Mouse (Mus musculus): ENCODE data around the gene Olfr934. TPM values are rescaled to one million over a fixed set of nuclear protein-coding genes. Genes with fewer than 3 reads are reported as not detected.

Gene Olfr934
- polyA plus RNA-seq (2015; fragmentation: Nextera tagmentation; extraction: Ambion mirVana) = not detected in 2 replicates

- WGBS = 84% methylated on average over 2 of the region's 2 CpGs
- Histone ChIP-seq H3K4me1 (no peaks in the 10 kb centered on the region), H3K9ac (no peak within 1 kb of the TSS), H3K4me2 (replicated peaks) (no peak within 1 kb of the TSS), H3K27me3 (no peaks in the 10 kb centered on the region), H3K9me3 (no peaks in the 10 kb centered on the region), H3K36me3 (no peaks in the 10 kb centered on the region), H3K4me3 (no peak within 1 kb of the TSS), H3K27ac (no peak within 1 kb of the TSS)
- ATAC-seq (ENCODE audit: low FRiP score, low read depth) = no peak
Measured at GRCm38 (mm10) chr9:38988215-38988614, at the start of gene Olfr934. TSS of gene Olfr934 (minus strand) at chr9:38988315.

GRCm38 (mm10) chr9:39023277-39023676 lies 35.2 kb upstream of the Olfr934 start, which contains the start of gene Olfr146:
TSS of gene Olfr146 (minus strand) at chr9:39023377.
- Histone ChIP-seq H3K4me2 (replicated peaks) (no peak within 1 kb of the TSS), H3K9ac (no peak within 1 kb of the TSS), H3K4me1 (no peaks in the 10 kb centered on the region), H3K27me3 (no peaks in the 10 kb centered on the region), H3K36me3 (no peaks in the 10 kb centered on the region), H3K27ac (no peak within 1 kb of the TSS), H3K4me3 (no peak within 1 kb of the TSS), H3K9me3 (no peaks in the 10 kb centered on the region)
- WGBS = 81% methylated on average over 1 of the region's 1 CpGs
- ATAC-seq (ENCODE audit: low FRiP score, low read depth) = no peak

- Histone ChIP-seq H3K36me3 (no peaks in the 10 kb centered on the region), H3K27ac (no peak within 1 kb of the TSS), H3K9ac (no peak within 1 kb of the TSS), H3K4me2 (replicated peaks) (no peak within 1 kb of the TSS), H3K4me3 (no peak within 1 kb of the TSS), H3K4me1 (no peaks in the 10 kb centered on the region), H3K27me3 (no peaks in the 10 kb centered on the region), H3K9me3 (no peaks in the 10 kb centered on the region)
- 73% methylated on average over 2 of the region's 2 CpGs for WGBS
- ATAC-seq (ENCODE audit: low FRiP score, low read depth) = no peak
Measured at GRCm38 (mm10) chr9:38999583-38999982, 11.5 kb upstream of the Olfr934 start, which contains the start of gene Olfr935. TSS of gene Olfr935 (minus strand) at chr9:38999683.

DNA sequence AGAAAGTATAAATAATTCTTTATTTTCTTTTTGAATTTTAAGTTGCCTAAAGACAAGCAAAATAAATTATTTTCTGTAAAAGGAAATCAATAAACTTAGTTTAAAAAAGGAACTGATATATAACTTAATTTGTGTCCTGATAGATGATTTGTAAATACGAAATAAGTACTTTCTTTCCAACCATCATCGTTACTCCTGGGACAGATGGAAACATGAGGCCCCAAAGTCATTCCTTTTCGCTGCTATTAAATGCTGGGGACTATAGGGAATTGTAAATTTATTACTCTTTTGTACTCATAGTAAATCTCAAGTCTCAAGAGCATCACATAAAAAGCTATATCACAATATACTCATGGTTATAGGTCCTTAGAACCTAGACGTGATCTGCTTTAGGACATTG lies 16.1 kb downstream of the Olfr934 start, which contains the start of gene Olfr933:
Gene Olfr933, plus strand, starts transcription at position 301 of the 400 bp plus-strand sequence.
- Histone ChIP-seq H3K4me3 (no peak within 1 kb of the TSS), H3K4me1 (no peaks in the 10 kb centered on the region), H3K9me3 (no peaks in the 10 kb centered on the region), H3K9ac (no peak within 1 kb of the TSS), H3K36me3 (no peaks in the 10 kb centered on the region), H3K27me3 (no peaks in the 10 kb centered on the region), H3K4me2 (replicated peaks) (no peak within 1 kb of the TSS), H3K27ac (no peak within 1 kb of the TSS)
- WGBS = 75% methylated on average over 4 of the region's 4 CpGs
- no peak for ATAC-seq (ENCODE audit: low FRiP score, low read depth)

DNA sequence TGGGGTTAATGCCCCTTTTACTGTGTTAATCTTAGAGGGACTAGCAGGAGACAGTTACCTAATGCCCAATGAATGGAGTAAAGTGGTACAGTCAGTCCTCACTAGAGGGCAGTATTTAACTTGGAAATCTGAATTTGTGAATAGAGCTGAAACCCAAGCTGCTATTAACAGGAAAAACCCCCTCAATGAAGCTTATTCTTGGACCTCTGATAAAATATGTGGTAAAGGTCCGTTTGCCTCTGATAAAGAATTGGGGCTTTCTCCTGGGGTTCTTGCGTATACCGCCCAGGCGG lies 34.0 kb downstream of the Olfr934 start:
- Histone ChIP-seq H3K36me3 (no peaks in the 10 kb centered on the region), H3K4me1 (no peaks in the 10 kb centered on the region), H3K9me3 (no peaks in the 10 kb centered on the region), H3K27me3 (no peaks in the 10 kb centered on the region), H3K4me2 (replicated peaks) (peak overlapping the region; percentile 31), H3K27ac (no peak overlapping the region), H3K9ac (no peak overlapping the region), H3K4me3 (no peak overlapping the region)
- ATAC-seq (ENCODE audit: low FRiP score, low read depth) = no peak
- 75% methylated on average over 4 of the region's 4 CpGs for WGBS

GRCm38 (mm10) chr9:38953401-38954123 lies 34.6 kb downstream of the Olfr934 start:
- Histone ChIP-seq H3K4me1 (no peaks in the 10 kb centered on the region), H3K9me3 (no peaks in the 10 kb centered on the region), H3K9ac (no peak overlapping the region), H3K27me3 (no peaks in the 10 kb centered on the region), H3K36me3 (no peaks in the 10 kb centered on the region), H3K27ac (no peak overlapping the region), H3K4me2 (replicated peaks) (peak overlapping the region; percentile 31), H3K4me3 (no peak overlapping the region)
- ATAC-seq (ENCODE audit: low FRiP score, low read depth) = no peak
- WGBS = 26% methylated on average over 7 of the region's 7 CpGs

Other genes with a start within 250 kb of the Olfr934 start
- 0.03 TPM in 2 replicates for gene Olfr920, start 236.0 kb downstream of the Olfr934 start, polyA plus RNA-seq (2015; fragmentation: Nextera tagmentation; extraction: Ambion mirVana)
- gene Olfr921, start 215.2 kb downstream of the Olfr934 start, polyA plus RNA-seq (2015; fragmentation: Nextera tagmentation; extraction: Ambion mirVana) = not detected in 2 replicates
- gene Olfr922, start 173.7 kb downstream of the Olfr934 start, polyA plus RNA-seq (2015; fragmentation: Nextera tagmentation; extraction: Ambion mirVana) = not detected in 2 replicates
- gene Olfr923, start 161.8 kb downstream of the Olfr934 start, polyA plus RNA-seq (2015; fragmentation: Nextera tagmentation; extraction: Ambion mirVana) = not detected in 2 replicates
- gene Olfr924, start 143.9 kb downstream of the Olfr934 start, polyA plus RNA-seq (2015; fragmentation: Nextera tagmentation; extraction: Ambion mirVana) = not detected in 2 replicates
- not detected in 2 replicates for gene Olfr26, start 133.3 kb downstream of the Olfr934 start, polyA plus RNA-seq (2015; fragmentation: Nextera tagmentation; extraction: Ambion mirVana)
- not detected in 2 replicates for gene Olfr926, start 111.2 kb downstream of the Olfr934 start, polyA plus RNA-seq (2015; fragmentation: Nextera tagmentation; extraction: Ambion mirVana)
- not detected in 2 replicates for gene Olfr930, start 58.5 kb downstream of the Olfr934 start, polyA plus RNA-seq (2015; fragmentation: Nextera tagmentation; extraction: Ambion mirVana)
- gene Olfr933, start 16.0 kb downstream of the Olfr934 start, polyA plus RNA-seq (2015; fragmentation: Nextera tagmentation; extraction: Ambion mirVana) = not detected in 2 replicates
- gene Olfr935, start 11.4 kb upstream of the Olfr934 start, polyA plus RNA-seq (2015; fragmentation: Nextera tagmentation; extraction: Ambion mirVana) = not detected in 2 replicates
- not detected in 2 replicates for gene Olfr146, start 35.1 kb upstream of the Olfr934 start, polyA plus RNA-seq (2015; fragmentation: Nextera tagmentation; extraction: Ambion mirVana)
- not detected in 2 replicates for gene Olfr937, start 76.6 kb upstream of the Olfr934 start, polyA plus RNA-seq (2015; fragmentation: Nextera tagmentation; extraction: Ambion mirVana)
- not detected in 2 replicates for gene Olfr938, start 90.6 kb upstream of the Olfr934 start, polyA plus RNA-seq (2015; fragmentation: Nextera tagmentation; extraction: Ambion mirVana)
- gene Olfr27, start 139.8 kb upstream of the Olfr934 start, polyA plus RNA-seq (2015; fragmentation: Nextera tagmentation; extraction: Ambion mirVana) = not detected in 2 replicates
- not detected in 2 replicates for gene Olfr943, start 178.0 kb upstream of the Olfr934 start, polyA plus RNA-seq (2015; fragmentation: Nextera tagmentation; extraction: Ambion mirVana)
- gene Olfr944, start 213.6 kb upstream of the Olfr934 start, polyA plus RNA-seq (2015; fragmentation: Nextera tagmentation; extraction: Ambion mirVana) = not detected in 2 replicates

Data from limb, embryonic 13.5 days (tissue).